Mouse (Mus musculus) CH12.LX (cell line): ENCODE measurements around the gene Socs7. TPM values are rescaled to one million over a fixed set of nuclear protein-coding genes. Genes with fewer than 3 reads are reported as not detected.

Experiments used
- DNase-seq: peaks from one replicate; pipeline ENCODE4 v3.0.0-alpha.2; 2013; ENCODE audit errors: extremely low read depth
- H3K27ac ChIP-seq: 2 replicates; pipeline ENCODE4 v1.5.1; 2012; ENCODE audit warnings: low read depth, mild to moderate bottlenecking, control low read depth, moderate library complexity; ENCODE audit not compliant: insufficient read depth
- H3K27me3 ChIP-seq: replicated peaks from 2 replicates; pipeline ENCODE3; 2012; ENCODE audit warnings: inconsistent platforms
- H3K36me3 ChIP-seq, 2 experiments: replicated peaks in 1 of 2; 2 replicates each; pipeline versions ENCODE3 to v1.6.1; 2012; ENCODE audit warnings: inconsistent platforms in 1 of 2, low read length in 1 of 2, mild to moderate bottlenecking in 1 of 2, mixed read lengths in 1 of 2, moderate library complexity in 1 of 2; ENCODE audit not compliant: control insufficient read depth in 1 of 2, insufficient read depth in 1 of 2
- H3K4me1 ChIP-seq, 2 experiments: 2 replicates each; pipeline ENCODE4 v1.6.1; 2012; ENCODE audit warnings: inconsistent platforms in 1 of 2, moderate library complexity in 1 of 2; ENCODE audit not compliant: insufficient read depth in 2 of 2, control insufficient read depth in 1 of 2
- H3K4me2 ChIP-seq: 2 replicates; pipeline ENCODE4 v1.6.1; 2012; ENCODE audit warnings: low read depth, mild to moderate bottlenecking, control low read depth; ENCODE audit not compliant: poor library complexity, insufficient read depth, severe bottlenecking
- H3K4me3 ChIP-seq, 3 experiments: fragments of 150-350 bp in 1 of 3; sonication (generic) in 1 of 3; replicated peaks in 1 of 3; 2 replicates each; pipeline versions ENCODE3 to v1.5.1; 2011 to 2012; ENCODE audit warnings: low read depth in 2 of 3, low read length in 2 of 3, mild to moderate bottlenecking in 2 of 3, moderate library complexity in 2 of 3, control low read depth in 1 of 3, improper control_type of control experiment in 1 of 3, inconsistent platforms in 1 of 3, mixed read lengths in 1 of 3; ENCODE audit not compliant: poor library complexity in 1 of 3
- H3K79me2 ChIP-seq: replicated peaks from 2 replicates; pipeline ENCODE4 v1.6.1; 2012; ENCODE audit warnings: mild to moderate bottlenecking, moderate library complexity; ENCODE audit not compliant: control insufficient read depth, poor library complexity, insufficient read depth, severe bottlenecking; ENCODE audit errors: extremely low read depth
- H3K9ac ChIP-seq: 2 replicates; pipeline ENCODE4 v1.6.1; 2012; ENCODE audit warnings: low read depth, mild to moderate bottlenecking, control low read depth, moderate library complexity; ENCODE audit not compliant: insufficient read depth
- H3K9me3 ChIP-seq: replicated peaks from 2 replicates; pipeline ENCODE3; 2012; ENCODE audit warnings: low read length, inconsistent platforms, mixed read lengths
- CHD2 ChIP-seq: IDR thresholded peaks from 2 replicates; pipeline ENCODE4 v1.6.1; 2011; ENCODE audit warnings: low read length, improper control_type of control experiment
- CTCF ChIP-seq, 2 experiments: IDR thresholded peaks in 1 of 2; conservative IDR thresholded peaks in 1 of 2; 2 replicates each; pipeline ENCODE4 v1.5.1; 2011 to 2012; ENCODE audit warnings: low read depth in 2 of 2, low read length in 2 of 2, improper control_type of control experiment in 1 of 2, inconsistent platforms in 1 of 2, mild to moderate bottlenecking in 1 of 2, moderate library complexity in 1 of 2
- E2F4 ChIP-seq: IDR thresholded peaks from 2 replicates; pipeline ENCODE4 v1.6.1; 2011; ENCODE audit warnings: low read depth, low read length, improper control_type of control experiment; ENCODE audit not compliant: insufficient replicate concordance
- ELF1 ChIP-seq: IDR thresholded peaks from 2 replicates; pipeline ENCODE4 v1.6.1; 2014; ENCODE audit warnings: low read depth, mild to moderate bottlenecking, inconsistent platforms, low read length, improper control_type of control experiment
- EP300 ChIP-seq: IDR thresholded peaks from 2 replicates; pipeline ENCODE4 v1.6.1; 2011; ENCODE audit warnings: low read length, improper control_type of control experiment
- GABPA ChIP-seq: IDR thresholded peaks from 2 replicates; pipeline ENCODE4 v1.6.1; 2012; ENCODE audit warnings: low read depth, low read length, improper control_type of control experiment, inconsistent platforms; ENCODE audit not compliant: insufficient replicate concordance
- HCFC1 ChIP-seq: IDR thresholded peaks from 2 replicates; pipeline ENCODE4 v1.6.1; 2012; ENCODE audit warnings: low read depth, mild to moderate bottlenecking, inconsistent platforms, low read length, improper control_type of control experiment
- JUND ChIP-seq: conservative IDR thresholded peaks from 2 replicates; pipeline ENCODE4 v1.6.1; 2011; ENCODE audit warnings: low read depth, low read length, improper control_type of control experiment
- MAFK ChIP-seq: IDR thresholded peaks from 2 replicates; pipeline ENCODE4 v1.6.1; 2011; ENCODE audit warnings: low read length, improper control_type of control experiment; ENCODE audit not compliant: insufficient replicate concordance
- POLR2AphosphoS2 ChIP-seq: IDR thresholded peaks from 2 replicates; pipeline ENCODE4 v1.6.1; 2011; ENCODE audit warnings: low read depth, low read length, improper control_type of control experiment
- RAD21 ChIP-seq: IDR thresholded peaks from 2 replicates; pipeline ENCODE4 v1.6.1; 2011; ENCODE audit warnings: low read depth, mild to moderate bottlenecking, low read length, improper control_type of control experiment, moderate library complexity
- SIN3A ChIP-seq: IDR thresholded peaks from 2 replicates; pipeline ENCODE4 v1.6.1; 2012; ENCODE audit warnings: low read length, improper control_type of control experiment, inconsistent platforms
- TCF12 ChIP-seq: IDR thresholded peaks from 2 replicates; pipeline ENCODE4 v1.6.1; 2014; ENCODE audit warnings: low read depth, mild to moderate bottlenecking, inconsistent platforms, low read length, improper control_type of control experiment
- ZKSCAN1 ChIP-seq: IDR thresholded peaks from 2 replicates; pipeline ENCODE4 v1.6.1; 2012; ENCODE audit warnings: low read depth, inconsistent platforms, low read length, improper control_type of control experiment, borderline replicate concordance
- dilution Hi-C: fragments of 300-500 bp; cut with MboI; formaldehyde crosslinking; loops from 2 replicates; pipeline ENCODE4 v1.14.3; 2020; ENCODE audit warnings: low sequenced_read_pairs; ENCODE audit not compliant: extremely low pct_unique_long_range_greater_than_20kb, extremely low pct_ligation_motif_present
- in situ Hi-C: fragments of 300-500 bp; cut with MboI; formaldehyde crosslinking; loops from 3 replicates; pipeline ENCODE4 v1.14.3; 2019; ENCODE audit warnings: low sequenced_read_pairs, low pct_ligation_motif_present, low pct_unique_long_range_greater_than_20kb, mixed read lengths
- polyA plus RNA-seq: library from polyadenylated mRNA; unstranded; fragments of >175 nt; gene quantifications from 2 replicates; pipeline ENCODE4 v1.2.1, GENCODE M21; 2012; ENCODE audit warnings: low read depth; ENCODE audit not compliant: insufficient read length
- total RNA-seq, 2 experiments: library from RNA; depleted of rRNA; stranded (reverse); fragments of 300-350 nt in 1 of 2; fragments of >200 nt in 1 of 2; gene quantifications; 2 replicates each; pipeline ENCODE4 v1.2.3; 2012 to 2014

Socs7 gene
- total and polyA plus RNA-seq, 3 experiments = 11.9 to 17.4 (median 15.1) TPM

GRCm38 (mm10) chr11:97441036-97441657 is 78.8 kb downstream of the Socs7 start:
- Histone ChIP-seq H3K27ac (no peak overlapping the region), H3K27me3 (no peaks in the 10 kb centered on the region), H3K4me1 (peaks cover 20 to 48% of the 10 kb centered on the region in 2 experiments), H3K36me3 (peaks cover 3 to 31% of the 10 kb centered on the region in 2 experiments), H3K4me3 (no peak overlapping the region), H3K9me3 (no peaks in the 10 kb centered on the region), H3K4me2 (no peak overlapping the region), H3K79me2 (no peaks in the 10 kb centered on the region), H3K9ac (no peak overlapping the region)
- no peak for DNase-seq
- TF ChIP-seq HCFC1 (no peak), JUND (no peak), E2F4 (no peak), EP300 (no peak)
- in situ Hi-C loops = no loop called here
- dilution Hi-C loops = no loop called here

GRCm38 (mm10) chr11:97441658-97442125 is 79.3 kb downstream of the Socs7 start:
- in situ Hi-C loops = no loop called here
- no peak for TF ChIP-seq ZKSCAN1
- no peak for TF ChIP-seq TCF12
- no peak for TF ChIP-seq ELF1
- no peak for TF ChIP-seq POLR2AphosphoS2
- TF ChIP-seq CTCF (conservative IDR thresholded peaks at IDR 0.05 in 1 of 2, IDR thresholded peaks at IDR 0.05 in 1 of 2; ENCODE audit: low read depth in 2 of 2, low read length in 2 of 2) = no peak
- TF ChIP-seq GABPA = no peak
- no peak for TF ChIP-seq CHD2
- no peak for TF ChIP-seq RAD21
- TF ChIP-seq SIN3A = no peak
- no peak for TF ChIP-seq MAFK
- DNase-seq = no peak
- H3K79me2 ChIP-seq = no peaks in the 10 kb centered on the region
- H3K9ac ChIP-seq = no peak overlapping the region
- no peak overlapping the region for H3K4me3 ChIP-seq
- no peaks in the 10 kb centered on the region for H3K27me3 ChIP-seq
- H3K4me2 ChIP-seq = no peak overlapping the region
- dilution Hi-C loops = no loop called here
- H3K9me3 ChIP-seq = no peaks in the 10 kb centered on the region
- peaks cover 3 to 36% of the 10 kb centered on the region in 2 experiments for H3K36me3 ChIP-seq
- H3K4me1 ChIP-seq = peaks cover 15 to 43% of the 10 kb centered on the region in 2 experiments
- no peak overlapping the region for H3K27ac ChIP-seq
